Mouse (Mus musculus): ENCODE results near the gene Gabpb2.
"Not testable (repeated sequence)": the region's sequence is repeated elsewhere in the genome, so short reads cannot be mapped to it uniquely, and the experiment has no call there.

Gabpb2 gene

GRCm38 (mm10) chr3:95231298-95232221 is 13.8 kb upstream of the Gabpb2 start, which contains the start of gene Mllt11:
TSS of gene Mllt11 (minus strand) at chr3:95232171.
- DNase-seq (ENCODE audit: low spot score): no peak

GRCm38 (mm10) chr3:95230495-95231297 is 13.0 kb upstream of the Gabpb2 start:
- no peak for DNase-seq (ENCODE audit: low spot score)

GRCm38 (mm10) chr3:95229781-95230494 is 12.2 kb upstream of the Gabpb2 start:
- peak; percentile 66 for DNase-seq (ENCODE audit: low spot score)

DNA sequence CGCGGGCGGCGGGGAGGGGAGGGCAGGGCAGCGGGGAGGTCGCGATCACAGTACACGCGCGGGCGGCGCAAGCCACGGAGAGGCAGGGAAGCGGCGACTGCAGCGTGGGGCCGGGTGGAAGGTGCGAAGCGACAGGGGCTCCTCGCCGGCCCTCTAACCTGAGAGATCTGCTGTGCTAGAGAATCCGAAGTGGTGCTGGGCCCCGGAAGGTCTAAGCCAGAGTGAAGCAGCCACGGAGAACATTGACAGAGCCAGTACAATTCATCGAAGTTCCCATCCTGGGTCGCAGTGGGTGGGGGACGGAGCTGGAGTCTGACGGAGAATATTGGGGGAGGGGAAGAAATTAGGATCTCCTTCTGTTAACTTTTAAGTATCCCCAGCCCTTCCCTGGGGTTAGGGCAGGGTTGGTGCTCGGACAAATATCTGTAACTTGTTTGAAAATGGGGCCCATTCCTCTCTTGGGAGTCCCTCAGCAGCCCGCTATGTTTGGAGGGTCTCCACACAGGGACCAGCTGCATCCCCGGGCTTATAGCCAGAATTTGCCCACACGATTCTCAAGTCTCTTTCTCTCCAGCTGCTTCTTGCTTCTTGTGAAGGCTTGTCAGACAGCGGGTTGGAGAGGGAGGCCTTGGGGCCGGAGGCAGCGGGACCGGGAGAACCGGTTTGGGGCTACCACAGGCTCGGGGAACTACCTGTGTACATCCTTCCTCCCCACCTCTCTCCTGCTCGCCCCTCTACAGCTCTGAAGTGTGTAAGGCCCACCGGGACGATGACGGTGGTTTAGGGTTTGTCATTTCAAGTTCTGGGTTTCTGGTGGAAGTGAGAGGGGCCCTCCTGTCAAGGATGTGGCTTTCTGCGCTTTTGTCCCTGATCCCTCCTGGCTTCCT is 11.4 kb upstream of the Gabpb2 start:
- DNase-seq (ENCODE audit: low spot score): peak; percentile 45

- DNase-seq (ENCODE audit: low spot score): peak; percentile 89
These were observed 10.6 kb upstream of the Gabpb2 start, which contains the start of gene Cdc42se1 for GRCm38 (mm10) chr3:95228148-95228893. TSS of gene Cdc42se1 (plus strand) at chr3:95228732.

GRCm38 (mm10) chr3:95227214-95227613 is 9.5 kb upstream of the Gabpb2 start:
- DNase-seq (ENCODE audit: low spot score): no peak

GRCm38 (mm10) chr3:95224295-95224694 is 6.6 kb upstream of the Gabpb2 start:
- peak; percentile 69 for DNase-seq (ENCODE audit: low spot score)

DNA sequence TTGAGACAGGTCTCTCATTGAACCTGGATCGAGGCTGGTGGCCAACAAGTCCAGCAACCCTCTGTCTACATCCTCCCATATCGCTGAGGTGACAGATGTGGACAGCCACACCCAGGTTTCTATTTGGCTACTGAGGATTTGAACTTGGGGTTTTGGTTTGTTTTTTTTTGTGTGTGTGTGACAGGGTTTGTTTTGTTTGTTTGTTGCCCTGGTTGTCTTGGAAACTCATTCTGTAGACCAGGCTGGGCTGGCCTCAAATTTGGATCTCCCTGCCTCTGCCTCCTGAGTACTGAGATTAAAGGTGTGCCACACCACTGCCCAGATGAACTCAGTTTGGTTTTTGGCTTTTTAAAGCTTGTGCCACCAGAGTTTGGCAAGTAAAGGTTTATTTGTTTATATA is 5.3 kb upstream of the Gabpb2 start:
- DNase-seq (ENCODE audit: low spot score): no peak

GRCm38 (mm10) chr3:95218466-95219137 is 886 bp upstream of the Gabpb2 start:
- DNase-seq (ENCODE audit: low spot score): peak; percentile 64

GRCm38 (mm10) chr3:95216655-95217254 is 961 bp downstream of the Gabpb2 start:
- DNase-seq (ENCODE audit: low spot score): no peak

DNA sequence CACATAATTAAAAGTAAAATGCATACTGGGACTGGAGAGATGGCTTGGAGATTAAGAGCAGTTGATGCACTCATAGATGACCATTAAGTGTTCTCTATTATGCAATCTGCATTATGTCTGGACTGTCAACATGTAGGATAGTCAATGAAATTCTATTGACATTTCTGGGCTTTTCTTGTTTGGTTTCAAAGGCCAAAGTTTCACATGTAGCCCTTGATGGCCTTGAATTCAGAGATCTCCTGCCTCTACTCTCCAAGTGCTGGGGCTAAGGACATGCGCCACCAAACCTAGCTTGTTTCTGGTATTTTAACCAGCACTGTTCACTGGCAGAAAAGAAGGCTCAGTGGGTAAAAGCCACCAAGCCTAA is 4.1 kb downstream of the Gabpb2 start:
- peak; percentile 40 for DNase-seq (ENCODE audit: low spot score)

- DNase-seq (ENCODE audit: low spot score): not testable (repeated sequence)
These were observed 4.7 kb downstream of the Gabpb2 start for GRCm38 (mm10) chr3:95212889-95213608.

- no peak for DNase-seq (ENCODE audit: low spot score)
These were observed 7.1 kb downstream of the Gabpb2 start for GRCm38 (mm10) chr3:95210585-95210984.

GRCm38 (mm10) chr3:95208286-95208685 is 9.4 kb downstream of the Gabpb2 start:
- DNase-seq (ENCODE audit: low spot score): no peak

- DNase-seq (ENCODE audit: low spot score): no peak
These were observed 13.8 kb downstream of the Gabpb2 start for GRCm38 (mm10) chr3:95203880-95204279.

DNA sequence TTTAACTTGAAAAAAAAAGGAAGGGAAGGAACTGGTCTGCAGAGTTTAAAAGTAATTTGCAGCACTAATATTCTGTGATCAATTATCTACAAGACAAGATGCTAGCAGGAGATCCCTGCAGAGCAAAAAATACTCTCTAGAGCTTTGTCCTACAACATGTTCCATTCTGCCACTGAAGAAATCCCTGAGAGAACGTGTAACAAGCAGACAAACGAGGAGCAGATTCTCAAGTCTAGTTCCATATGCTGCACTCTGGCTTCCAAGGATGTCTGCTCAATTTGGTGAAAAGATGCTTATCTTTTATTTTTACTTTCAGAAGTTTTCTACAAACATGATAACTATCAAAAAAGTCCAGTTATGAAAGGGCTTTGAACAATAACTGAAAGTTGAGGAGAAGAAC is 17.2 kb downstream of the Gabpb2 start:
- DNase-seq (ENCODE audit: low spot score): no peak

DNA sequence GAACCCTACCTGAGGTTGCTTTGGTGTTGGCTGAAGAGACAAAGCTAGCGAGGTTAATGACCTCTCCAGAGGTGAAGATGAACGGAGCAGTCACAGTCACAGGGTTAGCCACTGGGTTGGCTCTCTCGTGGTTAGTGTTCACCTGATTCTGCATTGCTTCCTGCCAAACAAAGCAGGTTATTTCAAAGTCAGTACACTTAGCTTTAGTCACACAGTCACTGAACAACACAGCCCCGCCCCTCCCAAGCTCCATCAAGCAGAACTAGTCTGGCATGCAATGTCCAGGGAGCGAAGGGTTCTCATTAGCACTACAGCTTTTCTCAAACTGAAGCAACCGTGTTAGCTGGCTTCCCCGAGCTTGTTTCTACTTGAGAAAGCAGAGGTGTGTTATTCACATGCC is 17.6 kb downstream of the Gabpb2 start:
- peak; percentile 40 for DNase-seq (ENCODE audit: low spot score)

DNA sequence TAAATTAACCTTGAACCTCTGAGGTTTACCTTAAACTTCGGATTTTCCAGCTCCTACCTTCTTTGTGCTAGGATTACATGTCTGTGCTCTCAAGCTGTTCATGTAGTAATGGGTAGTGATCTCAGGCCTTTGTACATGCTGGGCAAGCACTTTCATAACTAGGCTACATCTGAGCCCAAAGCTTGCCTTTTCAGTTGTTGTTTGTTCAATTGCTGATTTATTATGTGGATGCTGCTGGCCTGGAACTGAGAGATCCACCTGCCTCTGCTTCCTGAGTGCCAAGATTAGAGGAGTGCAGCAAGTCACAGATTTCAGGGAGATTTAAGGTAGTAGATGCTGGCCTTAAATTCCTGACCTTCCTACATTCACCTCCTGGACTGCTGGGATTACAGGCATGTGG is 18.6 kb downstream of the Gabpb2 start:
- no peak for DNase-seq (ENCODE audit: low spot score)

DNA sequence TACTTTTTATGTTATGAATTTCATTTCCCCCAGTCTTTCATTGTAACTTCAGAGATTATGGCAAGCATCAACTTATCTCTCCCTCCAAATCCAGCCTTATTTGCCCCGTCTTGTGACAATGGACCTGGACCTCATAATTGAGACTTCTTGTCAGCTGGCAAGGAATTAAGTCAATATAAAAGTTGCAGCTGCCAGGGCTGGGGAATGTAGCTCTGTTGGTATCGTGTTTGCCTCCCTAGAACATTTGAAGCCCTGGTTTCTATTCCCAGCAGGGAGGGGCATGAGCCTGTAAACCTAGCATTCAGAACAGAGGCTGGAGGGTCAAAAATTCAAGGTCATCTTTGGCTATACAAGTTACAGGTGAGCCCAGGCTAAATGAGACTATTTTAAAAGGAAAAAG is 21.9 kb downstream of the Gabpb2 start:
- DNase-seq (ENCODE audit: low spot score): no peak

Data from yolk sac, embryonic 10.5 days (tissue).